Mouse (Mus musculus): ENCODE results near the gene Ints7.

DNA sequence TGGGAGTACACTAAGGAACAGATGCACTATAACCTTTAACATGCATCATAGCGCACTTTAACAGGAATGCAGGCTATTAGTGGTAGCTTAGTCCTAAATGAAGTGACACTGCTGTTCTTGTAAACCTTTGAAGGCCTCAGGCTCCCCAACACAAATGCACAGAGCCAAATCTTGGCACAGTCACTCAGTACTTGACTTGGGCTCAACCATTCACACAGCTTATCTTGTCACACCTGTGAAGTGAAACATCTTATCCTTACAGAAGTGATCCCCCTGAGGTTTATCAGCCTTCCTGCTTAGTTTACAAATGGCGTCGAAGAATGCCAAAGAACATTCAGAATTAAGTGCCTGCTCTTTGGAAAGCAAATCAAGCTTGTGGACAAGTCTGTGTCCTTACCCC lies 31.7 kb upstream of the Ints7 start:
- no peak for TF ChIP-seq CTCF (IDR thresholded peaks at IDR 0.05; ENCODE audit: low read depth, low read length)
- no peak for TF ChIP-seq POLR2A (IDR thresholded peaks at IDR 0.05; ENCODE audit: extremely low read depth, insufficient read depth, low read length)

Measured in liver, adult 2 months (tissue).